Mouse (Mus musculus) myocyte (in vitro differentiated cells): Measurements from ENCODE around the gene Tmsb4x.

Experiments used
- MYOG ChIP-seq, 3 experiments: IDR thresholded peaks; one replicate each; pipeline ENCODE4 v1.6.1; 2011; ENCODE audit warnings: control low read depth in 2 of 3, low read depth in 2 of 3, mild to moderate bottlenecking in 2 of 3; ENCODE audit not compliant: insufficient read length in 2 of 3, control insufficient read depth in 1 of 3, insufficient read depth in 1 of 3
- POLR2A ChIP-seq: IDR thresholded peaks from one replicate; pipeline ENCODE4 v1.6.1; 2011; ENCODE audit warnings: low read depth, mild to moderate bottlenecking, control low read depth, moderate library complexity; ENCODE audit not compliant: insufficient read length
- POLR2AphosphoS2 ChIP-seq: IDR thresholded peaks from one replicate; pipeline ENCODE4 v1.6.1; 2011; ENCODE audit warnings: low read depth, control low read depth; ENCODE audit not compliant: insufficient read length

GRCm38 (mm10) chrX:167182411-167182810 lies 26.7 kb downstream of the Tmsb4x start:
- TF ChIP-seq MYOG (IDR thresholded peaks at IDR 0.05; ENCODE audit: control insufficient read depth in 1 of 3, insufficient read depth in 1 of 3, insufficient read length in 2 of 3, low read depth in 2 of 3) (no peak), POLR2A (no peak), POLR2AphosphoS2 (no peak)
